Mouse (Mus musculus): ENCODE data around the gene Sept5. TPM values are rescaled to one million over a fixed set of nuclear protein-coding genes. Genes with fewer than 3 reads are reported as not detected.

The Sept5 gene
- polyA plus RNA-seq, 1 experiment from 2014 or later: 105 TPM

- no peak for ATAC-seq (ENCODE audit: low FRiP score)
- H3K36me3 ChIP-seq: no peaks in the 10 kb centered on the region
- H3K4me2 ChIP-seq (replicated peaks): no peak overlapping the region
- H3K9ac ChIP-seq: no peak overlapping the region
- no peaks in the 10 kb centered on the region for H3K27me3 ChIP-seq
- 83% methylated on average over 4 of the region's 4 CpGs for WGBS
- no peak overlapping the region for H3K27ac ChIP-seq
- no peak overlapping the region for H3K4me3 ChIP-seq
- H3K4me1 ChIP-seq: no peaks in the 10 kb centered on the region
- no peaks in the 10 kb centered on the region for H3K9me3 ChIP-seq (replicated peaks)
These were observed 14.7 kb upstream of the Sept5 start for GRCm38 (mm10) chr16:18644485-18644884.

DNA sequence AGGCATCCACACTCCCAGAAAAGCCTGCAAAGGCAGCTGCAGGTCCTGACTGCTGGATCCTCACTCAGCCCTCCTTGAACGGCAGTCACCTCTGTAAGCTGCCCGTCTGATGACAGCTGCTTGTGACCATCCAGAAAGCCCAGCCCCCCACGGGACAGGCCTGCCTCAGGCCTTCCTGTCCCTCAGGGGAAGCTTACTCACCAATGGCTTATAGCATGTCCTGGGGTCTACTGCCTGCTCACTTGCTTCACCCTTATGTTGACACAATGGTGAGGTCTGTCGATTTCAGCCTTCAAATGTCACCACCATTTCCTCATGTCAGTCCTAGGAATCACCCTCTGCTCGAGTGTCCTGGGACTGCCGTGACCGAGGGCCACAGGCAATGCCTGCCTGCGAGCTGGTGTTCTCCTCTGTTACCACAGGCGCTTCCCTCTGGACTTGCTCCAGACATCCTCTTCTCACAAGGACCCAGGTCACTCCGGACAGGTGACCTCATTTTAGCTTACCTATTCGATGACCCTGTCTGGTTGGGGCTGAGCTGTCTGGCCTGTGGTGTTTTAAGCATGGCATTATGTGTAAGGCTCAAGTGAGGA lies 13.7 kb upstream of the Sept5 start:
- no peaks in the 10 kb centered on the region for H3K9me3 ChIP-seq (replicated peaks)
- H3K27ac ChIP-seq: no peak overlapping the region
- 80% methylated on average over 11 of the region's 11 CpGs for WGBS
- no peaks in the 10 kb centered on the region for H3K27me3 ChIP-seq
- no peak overlapping the region for H3K4me3 ChIP-seq
- no peak for ATAC-seq (ENCODE audit: low FRiP score)
- H3K9ac ChIP-seq: no peak overlapping the region
- no peak overlapping the region for H3K4me2 ChIP-seq (replicated peaks)
- H3K36me3 ChIP-seq: no peaks in the 10 kb centered on the region
- no peaks in the 10 kb centered on the region for H3K4me1 ChIP-seq

- no peak overlapping the region for H3K9ac ChIP-seq
- H3K4me2 ChIP-seq (replicated peaks): no peak overlapping the region
- no peaks in the 10 kb centered on the region for H3K36me3 ChIP-seq
- no peaks in the 10 kb centered on the region for H3K9me3 ChIP-seq (replicated peaks)
- WGBS: 84% methylated on average over 4 of the region's 4 CpGs
- no peak overlapping the region for H3K27ac ChIP-seq
- ATAC-seq (ENCODE audit: low FRiP score): no peak
- no peaks in the 10 kb centered on the region for H3K4me1 ChIP-seq
- H3K4me3 ChIP-seq: no peak overlapping the region
- H3K27me3 ChIP-seq: no peaks in the 10 kb centered on the region
These were observed 13.1 kb upstream of the Sept5 start for GRCm38 (mm10) chr16:18642897-18643296.

GRCm38 (mm10) chr16:18642291-18642690 lies 12.5 kb upstream of the Sept5 start:
- WGBS: 49% methylated on average over 7 of the region's 7 CpGs
- Histone ChIP-seq H3K9me3 (replicated peaks) (no peaks in the 10 kb centered on the region), H3K27ac (no peak overlapping the region), H3K4me3 (no peak overlapping the region), H3K4me1 (no peaks in the 10 kb centered on the region), H3K36me3 (no peaks in the 10 kb centered on the region), H3K4me2 (replicated peaks) (no peak overlapping the region), H3K27me3 (no peaks in the 10 kb centered on the region), H3K9ac (no peak overlapping the region)
- no peak for ATAC-seq (ENCODE audit: low FRiP score)

DNA sequence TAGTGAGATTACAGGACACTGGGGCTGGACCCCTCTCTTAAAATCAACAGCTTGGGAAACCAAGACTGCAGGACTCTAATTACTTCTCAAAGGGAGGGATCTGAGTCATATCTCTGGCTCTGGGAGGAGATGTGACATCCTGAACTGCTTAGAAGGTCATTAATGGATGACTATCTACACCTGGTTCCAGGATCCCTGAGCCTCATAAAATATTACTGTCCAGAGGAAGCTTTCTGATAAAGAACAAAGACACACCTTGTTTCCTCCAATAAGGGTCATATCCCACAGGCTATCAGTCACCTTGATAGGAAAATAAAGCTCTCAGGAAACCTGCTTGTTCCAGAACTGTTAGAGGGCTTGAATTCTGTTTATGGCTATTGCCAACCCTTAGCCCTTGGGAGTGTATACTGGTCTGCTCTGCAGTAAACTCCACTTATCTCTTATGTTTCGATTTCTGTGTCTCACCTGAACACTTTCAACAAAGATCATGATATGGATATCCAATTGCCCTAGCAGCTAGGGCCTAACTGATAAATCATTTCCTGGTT lies 9.7 kb upstream of the Sept5 start:
- ATAC-seq (ENCODE audit: low FRiP score): no peak
- 89% methylated on average over 1 of the region's 1 CpGs for WGBS
- no peak overlapping the region for H3K27ac ChIP-seq

GRCm38 (mm10) chr16:18638396-18638795 lies 8.6 kb upstream of the Sept5 start:
- Histone ChIP-seq H3K9me3 (replicated peaks) (no peaks in the 10 kb centered on the region), H3K9ac (no peak overlapping the region), H3K27me3 (no peaks in the 10 kb centered on the region), H3K27ac (no peak overlapping the region), H3K4me1 (no peaks in the 10 kb centered on the region), H3K36me3 (no peaks in the 10 kb centered on the region), H3K4me3 (no peak overlapping the region), H3K4me2 (replicated peaks) (no peak overlapping the region)
- ATAC-seq (ENCODE audit: low FRiP score): no peak
- 45% methylated on average over 2 of the region's 2 CpGs for WGBS

More for the DNA sequence above, 9.7 kb upstream of the Sept5 start:
- H3K9ac ChIP-seq: no peak overlapping the region
- H3K4me1 ChIP-seq: no peaks in the 10 kb centered on the region
- H3K4me2 ChIP-seq (replicated peaks): no peak overlapping the region
- H3K4me3 ChIP-seq: no peak overlapping the region
- H3K27me3 ChIP-seq: no peaks in the 10 kb centered on the region
- no peaks in the 10 kb centered on the region for H3K9me3 ChIP-seq (replicated peaks)
- H3K36me3 ChIP-seq: no peaks in the 10 kb centered on the region

DNA sequence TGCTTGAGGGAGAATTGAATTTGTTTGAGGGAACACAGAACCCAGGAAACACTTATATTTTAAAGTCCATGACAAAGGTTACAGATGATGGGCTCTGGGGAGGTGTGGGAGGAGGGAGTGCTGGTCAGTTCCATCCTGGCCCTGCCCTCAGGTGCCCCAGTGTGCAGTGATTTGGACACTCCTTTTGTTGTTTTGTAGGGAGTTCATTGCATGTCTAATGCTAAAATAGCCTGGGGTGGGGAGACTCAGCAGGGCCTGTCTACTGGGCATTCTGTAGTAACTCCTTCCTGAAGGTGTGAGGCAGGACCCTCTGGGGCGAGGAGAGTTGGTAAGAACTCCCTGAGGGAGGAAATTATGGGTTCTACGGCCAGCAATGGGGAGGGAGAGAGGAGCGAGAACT lies 7.0 kb upstream of the Sept5 start:
- no peaks in the 10 kb centered on the region for H3K27me3 ChIP-seq
- no peak overlapping the region for H3K9ac ChIP-seq
- no peaks in the 10 kb centered on the region for H3K9me3 ChIP-seq (replicated peaks)
- H3K36me3 ChIP-seq: no peaks in the 10 kb centered on the region
- no peak overlapping the region for H3K4me2 ChIP-seq (replicated peaks)
- 49% methylated on average over 3 of the region's 3 CpGs for WGBS
- H3K4me1 ChIP-seq: no peaks in the 10 kb centered on the region
- no peak for ATAC-seq (ENCODE audit: low FRiP score)
- no peak overlapping the region for H3K4me3 ChIP-seq
- no peak overlapping the region for H3K27ac ChIP-seq

- ATAC-seq (ENCODE audit: low FRiP score): no peak
- no peaks in the 10 kb centered on the region for H3K27me3 ChIP-seq
- no peaks in the 10 kb centered on the region for H3K36me3 ChIP-seq
- H3K4me3 ChIP-seq: no peak overlapping the region
- no peak overlapping the region for H3K9ac ChIP-seq
- no peak overlapping the region for H3K27ac ChIP-seq
- no peaks in the 10 kb centered on the region for H3K9me3 ChIP-seq (replicated peaks)
- H3K4me1 ChIP-seq: no peaks in the 10 kb centered on the region
- H3K4me2 ChIP-seq (replicated peaks): no peak overlapping the region
- 79% methylated on average over 5 of the region's 5 CpGs for WGBS
These were observed 6.6 kb upstream of the Sept5 start for GRCm38 (mm10) chr16:18636401-18636800.

- H3K27me3 ChIP-seq: no peaks in the 10 kb centered on the region
- WGBS: 28% methylated on average over 1 of the region's 1 CpGs
These were observed 3.6 kb upstream of the Sept5 start for GRCm38 (mm10) chr16:18633333-18633732.

GRCm38 (mm10) chr16:18632816-18633215 lies 3.1 kb upstream of the Sept5 start:
- 53% methylated on average over 2 of the region's 2 CpGs for WGBS
- no peak for ATAC-seq (ENCODE audit: low FRiP score)

More at GRCm38 (mm10) chr16:18633333-18633732, 3.6 kb upstream of the Sept5 start:
- no peak overlapping the region for H3K9ac ChIP-seq
- H3K4me1 ChIP-seq: peaks cover 7% of the 10 kb centered on the region
- H3K36me3 ChIP-seq: no peaks in the 10 kb centered on the region
- no peaks in the 10 kb centered on the region for H3K9me3 ChIP-seq (replicated peaks)
- H3K4me3 ChIP-seq: no peak overlapping the region
- ATAC-seq (ENCODE audit: low FRiP score): no peak
- no peak overlapping the region for H3K4me2 ChIP-seq (replicated peaks)
- H3K27ac ChIP-seq: no peak overlapping the region

DNA sequence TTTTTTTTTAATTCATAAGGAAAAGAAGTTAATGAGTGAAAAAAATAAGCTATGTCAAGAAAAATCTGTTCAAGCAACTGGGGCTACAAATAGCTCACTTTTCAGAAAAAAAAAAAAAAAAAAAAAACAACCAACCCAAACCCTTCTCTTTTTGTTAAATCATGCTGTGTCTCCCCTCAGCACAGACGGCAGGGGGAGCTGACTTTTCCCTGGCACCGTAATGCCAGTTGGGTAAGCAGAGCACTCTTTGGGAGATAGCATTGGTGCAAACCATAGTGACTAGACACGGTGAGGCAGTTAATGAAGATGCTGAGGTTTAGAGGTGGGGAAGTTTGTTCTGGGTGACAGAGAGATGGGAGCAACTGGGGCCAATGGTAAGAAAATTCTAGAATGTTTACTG lies 2.3 kb upstream of the Sept5 start:
- 47% methylated on average over 3 of the region's 3 CpGs for WGBS
- H3K4me2 ChIP-seq (replicated peaks): no peak overlapping the region
- H3K9ac ChIP-seq: no peak overlapping the region
- no peak overlapping the region for H3K27ac ChIP-seq
- H3K27me3 ChIP-seq: peaks cover 12% of the 10 kb centered on the region
- peaks cover 19% of the 10 kb centered on the region for H3K4me1 ChIP-seq
- no peaks in the 10 kb centered on the region for H3K9me3 ChIP-seq (replicated peaks)
- H3K4me3 ChIP-seq: no peak overlapping the region
- ATAC-seq (ENCODE audit: low FRiP score): no peak
- no peaks in the 10 kb centered on the region for H3K36me3 ChIP-seq

More at GRCm38 (mm10) chr16:18632816-18633215, 3.1 kb upstream of the Sept5 start:
- Histone ChIP-seq H3K36me3 (no peaks in the 10 kb centered on the region), H3K27me3 (peaks cover 4% of the 10 kb centered on the region; the same call in 1 of the 2 replicates), H3K27ac (no peak overlapping the region), H3K4me2 (replicated peaks) (no peak overlapping the region), H3K9ac (no peak overlapping the region), H3K4me3 (no peak overlapping the region), H3K4me1 (peaks cover 12% of the 10 kb centered on the region), H3K9me3 (replicated peaks) (no peaks in the 10 kb centered on the region)

- Histone ChIP-seq H3K27me3 (peaks cover 21% of the 10 kb centered on the region), H3K9ac (no peak overlapping the region), H3K27ac (no peak overlapping the region), H3K36me3 (no peaks in the 10 kb centered on the region), H3K4me3 (no peak overlapping the region), H3K4me2 (replicated peaks) (no peak overlapping the region), H3K9me3 (replicated peaks) (no peaks in the 10 kb centered on the region), H3K4me1 (peaks cover 26% of the 10 kb centered on the region)
- ATAC-seq (ENCODE audit: low FRiP score): no peak
- 53% methylated on average over 7 of the region's 7 CpGs for WGBS
These were observed 1.4 kb upstream of the Sept5 start for GRCm38 (mm10) chr16:18631141-18631540.

DNA sequence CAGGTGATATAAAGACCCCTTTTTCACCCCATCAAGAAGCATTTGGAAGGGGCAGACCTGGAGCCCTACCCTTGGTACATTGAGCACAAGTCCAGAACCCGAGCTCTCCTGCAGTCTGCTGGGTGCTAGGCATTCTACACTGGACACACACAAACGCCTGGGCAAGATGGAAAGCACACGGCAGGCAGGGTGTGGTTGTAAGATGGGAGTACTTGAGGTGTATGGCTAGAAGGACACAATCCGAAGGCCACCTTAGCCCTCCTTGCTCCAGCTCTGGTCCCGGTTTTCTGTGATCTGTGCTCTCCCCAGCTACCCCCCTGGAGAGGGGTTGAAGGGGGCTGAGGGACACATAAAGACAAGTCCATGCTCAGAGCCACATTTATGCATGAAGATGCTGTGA lies 537 bp upstream of the Sept5 start:
- H3K36me3 ChIP-seq: 0 out of 2 replicates have a peak, but pooled peaks cover 2% of the 10 kb centered on the region
- H3K4me1 ChIP-seq: peaks cover 31% of the 10 kb centered on the region
- peak overlapping the region; percentile 90 for H3K4me2 ChIP-seq (replicated peaks)
- H3K27ac ChIP-seq: peak overlapping the region; percentile 93
- H3K9me3 ChIP-seq (replicated peaks): no peaks in the 10 kb centered on the region
- peak overlapping the region; percentile 93; the same call in 1 of the 2 replicates for H3K9ac ChIP-seq
- peaks cover 30% of the 10 kb centered on the region for H3K27me3 ChIP-seq
- peak overlapping the region; percentile 89 for H3K4me3 ChIP-seq
- ATAC-seq (ENCODE audit: low FRiP score): peak; percentile 8
- 56% methylated on average over 5 of the region's 5 CpGs for WGBS
